Mouse (Mus musculus) myocyte (in vitro differentiated cells): ENCODE measurements around the gene Mrtfa. TPM values are rescaled to one million over a fixed set of nuclear protein-coding genes. Genes with fewer than 3 reads are reported as not detected.
A peak's percentile ranks its signal among the peaks of the same experiment; 100 is the strongest.

Experiments used
- H3K27me3 ChIP-seq: one replicate; pipeline ENCODE4 v1.6.1; 2011; ENCODE audit not compliant: control insufficient read depth, insufficient read depth, insufficient read length
- H3K36me3 ChIP-seq: one replicate; pipeline ENCODE4 v1.6.1; 2011; ENCODE audit not compliant: control insufficient read depth, insufficient read depth
- H3K4me2 ChIP-seq: one replicate; pipeline ENCODE4 v1.6.1; 2011; ENCODE audit warnings: low read depth, control low read depth
- H3K4me3 ChIP-seq: one replicate; pipeline ENCODE4 v1.5.1; 2011; ENCODE audit warnings: mild to moderate bottlenecking, control low read depth, moderate library complexity
- H3K79me2 ChIP-seq: one replicate; pipeline ENCODE4 v1.6.1; 2011; ENCODE audit not compliant: control insufficient read depth, insufficient read depth
- H3ac ChIP-seq: one replicate; pipeline ENCODE4 v1.6.1; 2011; ENCODE audit not compliant: control insufficient read depth, insufficient read length
- CEBPB ChIP-seq: IDR thresholded peaks from 2 replicates; pipeline ENCODE4 v1.6.1; 2011; ENCODE audit warnings: mild to moderate bottlenecking, moderate library complexity; ENCODE audit not compliant: poor library complexity, insufficient read depth, severe bottlenecking
- E2F4 ChIP-seq: IDR thresholded peaks from one replicate; pipeline ENCODE4 v1.6.1; 2011; ENCODE audit warnings: mild to moderate bottlenecking, control low read depth, moderate library complexity; ENCODE audit not compliant: insufficient read depth
- MAX ChIP-seq: IDR thresholded peaks from one replicate; pipeline ENCODE4 v1.6.1; 2011; ENCODE audit warnings: low read depth, mild to moderate bottlenecking, control low read depth
- MYOD1 ChIP-seq, 3 experiments: IDR thresholded peaks; one replicate each; pipeline ENCODE4 v1.6.1; 2011; ENCODE audit warnings: control low read depth in 2 of 3, low read depth in 2 of 3, mild to moderate bottlenecking in 2 of 3, moderate library complexity in 1 of 3; ENCODE audit not compliant: insufficient read length in 2 of 3, control insufficient read depth in 1 of 3
- MYOG ChIP-seq, 3 experiments: IDR thresholded peaks; one replicate each; pipeline ENCODE4 v1.6.1; 2011; ENCODE audit warnings: control low read depth in 2 of 3, low read depth in 2 of 3, mild to moderate bottlenecking in 2 of 3; ENCODE audit not compliant: insufficient read length in 2 of 3, control insufficient read depth in 1 of 3, insufficient read depth in 1 of 3
- POLR2A ChIP-seq: IDR thresholded peaks from one replicate; pipeline ENCODE4 v1.6.1; 2011; ENCODE audit warnings: low read depth, mild to moderate bottlenecking, control low read depth, moderate library complexity; ENCODE audit not compliant: insufficient read length
- POLR2AphosphoS2 ChIP-seq: IDR thresholded peaks from one replicate; pipeline ENCODE4 v1.6.1; 2011; ENCODE audit warnings: low read depth, control low read depth; ENCODE audit not compliant: insufficient read length
- REST ChIP-seq: IDR thresholded peaks from one replicate; pipeline ENCODE4 v1.6.1; 2011; ENCODE audit warnings: mild to moderate bottlenecking, control low read depth, moderate library complexity; ENCODE audit not compliant: insufficient read depth, insufficient read length
- SRF ChIP-seq: IDR thresholded peaks from one replicate; pipeline ENCODE4 v1.6.1; 2011; ENCODE audit warnings: low read depth; ENCODE audit not compliant: control insufficient read depth, insufficient read length
- TCF12 ChIP-seq: IDR thresholded peaks from one replicate; pipeline ENCODE4 v1.6.1; 2011; ENCODE audit warnings: mild to moderate bottlenecking, control low read depth; ENCODE audit not compliant: poor library complexity, insufficient read depth, severe bottlenecking
- TCF3 ChIP-seq: IDR thresholded peaks from one replicate; pipeline ENCODE4 v1.6.1; 2011; ENCODE audit warnings: low read depth, control low read depth; ENCODE audit not compliant: insufficient read length
- USF1 ChIP-seq: IDR thresholded peaks from one replicate; pipeline ENCODE4 v1.6.1; 2011; ENCODE audit warnings: low read depth, mild to moderate bottlenecking, control low read depth, moderate library complexity
- polyA plus RNA-seq: library from polyadenylated mRNA; unstranded; fragments of >200 nt; fragmentation: generic; extraction: Trizol; gene quantifications from one replicate; pipeline ENCODE4 v1.2.1, GENCODE M21; 2012; ENCODE audit warnings: missing spikeins

Gene Mrtfa
- 36.0 TPM for polyA plus RNA-seq

- H3K79me2 ChIP-seq: peaks cover 46% of the 10 kb centered on the region
- no peaks in the 10 kb centered on the region for H3K36me3 ChIP-seq
- TF ChIP-seq MYOG (IDR thresholded peaks at IDR 0.05; ENCODE audit: control insufficient read depth in 1 of 3, insufficient read depth in 1 of 3, insufficient read length in 2 of 3, low read depth in 2 of 3): no peak
- peak; percentile 92 for TF ChIP-seq POLR2AphosphoS2
- no peak for TF ChIP-seq MYOD1 (IDR thresholded peaks at IDR 0.05; ENCODE audit: control insufficient read depth in 1 of 3, insufficient read length in 2 of 3, low read depth in 2 of 3)
- TF ChIP-seq SRF: peak; percentile 88
- peak; percentile 96 for TF ChIP-seq POLR2A
- H3ac ChIP-seq: peak within 1 kb of the TSS; percentile 46
- no peaks in the 10 kb centered on the region for H3K27me3 ChIP-seq
- H3K4me2 ChIP-seq: peak within 1 kb of the TSS; percentile 90
- peak within 1 kb of the TSS; percentile 74 for H3K4me3 ChIP-seq
Measured at GRCm38 (mm10) chr15:81190630-81191178, at the start of gene Mrtfa. Mrtfa (minus strand) TSS chr15:81190757.

GRCm38 (mm10) chr15:81239794-81240343 lies 49.3 kb upstream of the Mrtfa start:
- peak in 2 of 3 experiments; percentile 13 to 41 for TF ChIP-seq MYOD1 (IDR thresholded peaks at IDR 0.05; ENCODE audit: control insufficient read depth in 1 of 3, insufficient read length in 2 of 3, low read depth in 2 of 3)
- TF ChIP-seq E2F4: no peak
- TF ChIP-seq POLR2A: no peak
- no peak for TF ChIP-seq SRF
- TF ChIP-seq POLR2AphosphoS2: no peak
- TF ChIP-seq MYOG (IDR thresholded peaks at IDR 0.05; ENCODE audit: control insufficient read depth in 1 of 3, insufficient read depth in 1 of 3, insufficient read length in 2 of 3, low read depth in 2 of 3): peak in 1 of 3 experiments; percentile 30
- no peak for TF ChIP-seq TCF3
- 0 out of 2 replicates have a peak, but pooled peaks have one; percentile 6 for TF ChIP-seq CEBPB
- no peak for TF ChIP-seq MAX
- TF ChIP-seq REST: no peak
- TF ChIP-seq USF1: no peak
- TF ChIP-seq TCF12: no peak
- no peak overlapping the region for H3ac ChIP-seq

GRCm38 (mm10) chr15:81239261-81239660 lies 48.7 kb upstream of the Mrtfa start:
- Histone ChIP-seq H3K79me2 (no peaks in the 10 kb centered on the region), H3K27me3 (no peaks in the 10 kb centered on the region), H3K4me3 (no peak overlapping the region), H3ac (no peak overlapping the region), H3K36me3 (no peaks in the 10 kb centered on the region), H3K4me2 (peak overlapping the region; percentile 7)
- TF ChIP-seq SRF (no peak), POLR2AphosphoS2 (no peak)

More at GRCm38 (mm10) chr15:81239794-81240343, 49.3 kb upstream of the Mrtfa start:
- no peak overlapping the region for H3K4me3 ChIP-seq
- no peaks in the 10 kb centered on the region for H3K27me3 ChIP-seq
- H3K79me2 ChIP-seq: no peaks in the 10 kb centered on the region
- H3K36me3 ChIP-seq: no peaks in the 10 kb centered on the region
- peak overlapping the region; percentile 10 for H3K4me2 ChIP-seq

- H3ac ChIP-seq: no peak overlapping the region
- TF ChIP-seq MYOD1 (IDR thresholded peaks at IDR 0.05; ENCODE audit: control insufficient read depth in 1 of 3, insufficient read length in 2 of 3, low read depth in 2 of 3): no peak
- TF ChIP-seq SRF: no peak
- H3K27me3 ChIP-seq: no peaks in the 10 kb centered on the region
- no peak overlapping the region for H3K4me2 ChIP-seq
- no peaks in the 10 kb centered on the region for H3K79me2 ChIP-seq
- no peak overlapping the region for H3K4me3 ChIP-seq
- no peaks in the 10 kb centered on the region for H3K36me3 ChIP-seq
Measured at GRCm38 (mm10) chr15:81237471-81237870, 46.9 kb upstream of the Mrtfa start.

GRCm38 (mm10) chr15:81236062-81236461 lies 45.5 kb upstream of the Mrtfa start:
- no peak for TF ChIP-seq MYOD1 (IDR thresholded peaks at IDR 0.05; ENCODE audit: control insufficient read depth in 1 of 3, insufficient read length in 2 of 3, low read depth in 2 of 3)
- TF ChIP-seq POLR2A: no peak
- no peak for TF ChIP-seq SRF
- TF ChIP-seq CEBPB: no peak
- no peak for TF ChIP-seq TCF3
- TF ChIP-seq TCF12: no peak
- TF ChIP-seq E2F4: no peak
- no peak for TF ChIP-seq MYOG (IDR thresholded peaks at IDR 0.05; ENCODE audit: control insufficient read depth in 1 of 3, insufficient read depth in 1 of 3, insufficient read length in 2 of 3, low read depth in 2 of 3)
- TF ChIP-seq MAX: no peak
- TF ChIP-seq REST: no peak
- TF ChIP-seq POLR2AphosphoS2: no peak
- TF ChIP-seq USF1: no peak
- Histone ChIP-seq H3K79me2 (no peaks in the 10 kb centered on the region), H3K4me2 (peak overlapping the region; percentile 56), H3K36me3 (no peaks in the 10 kb centered on the region), H3K4me3 (no peak overlapping the region), H3K27me3 (no peaks in the 10 kb centered on the region), H3ac (no peak overlapping the region)
